In the genomic region with DNA sequence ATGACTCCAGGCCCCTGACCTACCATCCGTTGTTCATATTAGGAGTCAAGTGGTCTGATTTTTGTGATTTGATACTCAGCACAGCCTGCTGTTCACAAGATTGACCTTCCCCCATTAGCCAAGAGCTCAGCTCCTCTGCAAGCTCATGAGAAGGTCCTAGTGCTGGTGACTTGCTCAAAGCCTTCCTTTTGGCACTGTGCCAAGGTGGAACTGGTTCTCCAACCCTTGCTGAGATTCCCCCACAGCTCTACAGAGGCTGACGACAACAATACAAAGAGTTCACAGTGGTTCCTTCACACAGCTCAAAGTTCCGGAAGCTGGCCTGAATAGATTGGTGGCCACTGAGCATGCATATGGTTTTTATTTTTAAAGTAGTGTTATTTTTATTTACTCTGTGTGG, we compare ENCODE assay signal across 9 mouse cellular contexts. TPM values are rescaled to one million over a fixed set of nuclear protein-coding genes. Genes with fewer than 3 reads are reported as not detected.
DNase-seq lines count a peak whose midpoint lies in the region; ATAC-seq and TF ChIP-seq lines count a peak whose summit lies in the region.
"Had no signal": no experiment of that assay in that cellular context is flagged by ENCODE, and none has a peak within 500 bp of the region (broad histone marks: within the 10 kb centered on the region; RNA-seq: fewer than 3 reads in every experiment).

No protein-coding gene starts in this region.

- H3K27ac ChIP-seq in left cerebral cortex, adult 2 months: no peak overlapping the region
- H3K27ac ChIP-seq in stomach, embryonic 15.5 days: peak overlapping the region; percentile 89

- H3K36me3 ChIP-seq in stomach, embryonic 15.5 days: no peaks in the 10 kb centered on the region

- WGBS in stomach, embryonic 15.5 days: 52% methylated on average over 3 of the region's 3 CpGs

- DNase-seq in cerebellum, postnatal 10 days: peak; percentile 41 to 49
- no peak for DNase-seq in cerebellum, adult 9-11 months
- peak; percentile 21 for DNase-seq in left cerebral cortex, postnatal 4 days
- DNase-seq in left cerebral cortex, adult 2 months (ENCODE audit: extremely low spot score in 1 of 2, low spot score in 2 of 2): no peak
- peak; percentile 56 for DNase-seq in kidney, postnatal 14 days
- no peak for DNase-seq in thymus, postnatal 36 days
- no peak for DNase-seq in cerebellum, adult 11 months

- H3K9ac ChIP-seq in stomach, embryonic 15.5 days: no peak overlapping the region

- ATAC-seq in stomach, embryonic 15.5 days (ENCODE audit: insufficient read depth, low FRiP score, low read depth): peak; percentile 79

- H3K4me2 ChIP-seq in stomach, embryonic 15.5 days: peak overlapping the region; percentile 16

- no peaks in the 10 kb centered on the region for H3K27me3 ChIP-seq in stomach, embryonic 15.5 days (replicated peaks)

- intact Hi-C loops in left cerebral cortex, postnatal 4 days (cut with DNase I): no loop called here
- intact Hi-C loops in left cerebral cortex, adult 2 months (cut with DNase I): no loop called here

- no peak for TF ChIP-seq CTCF in left cerebral cortex, adult 2 months (IDR thresholded peaks at IDR 0.05)

- H3K4me1 ChIP-seq in stomach, embryonic 15.5 days: peaks cover 2% of the 10 kb centered on the region; the same call in 1 of the 2 replicates

- H3K9me3 ChIP-seq in stomach, embryonic 15.5 days: no peaks in the 10 kb centered on the region

- H3K4me3 ChIP-seq in left cerebral cortex, adult 2 months: no peak overlapping the region
- H3K4me3 ChIP-seq in stomach, embryonic 15.5 days (replicated peaks): no peak overlapping the region

RNA-seq across cellular contexts. Expression of gene Srsf5, which starts 21.1 kb away (rescaled TPM):
- 100 to 1,000 TPM; 307 to 334 TPM for total RNA-seq in left cerebral cortex, postnatal 4 days (2021)
- 100 to 1,000 TPM; 355 to 360 TPM for total RNA-seq in left cerebral cortex, adult 2 months (2021)
- 586 and 630 TPM in 2 replicates for polyA plus RNA-seq in stomach, embryonic 15.5 days (2015; fragmentation: Nextera tagmentation; extraction: Ambion mirVana)

RNA-seq across cellular contexts. Expression of gene Slc10a1, which starts 44.3 kb away (rescaled TPM):
- not detected for total RNA-seq in left cerebral cortex, postnatal 4 days (2021)
- total RNA-seq in left cerebral cortex, adult 2 months (2021): not detected
- polyA plus RNA-seq in stomach, embryonic 15.5 days (2015; fragmentation: Nextera tagmentation; extraction: Ambion mirVana): 0.83 and 1.3 TPM in 2 replicates
- total RNA-seq: hematopoietic stem cell, adult 5-6 weeks had no signal

Comparison
In these comparisons a context has a peak if more than half of its experiments do, and no peak if none do; other contexts are left out.
1. DNase-seq: peak in cerebellum, postnatal 10 days (2 of 2), left cerebral cortex, postnatal 4 days (single experiment) and kidney, postnatal 14 days (single experiment); none in cerebellum, adult 9-11 months (single experiment), left cerebral cortex, adult 2 months (0 of 2), thymus, postnatal 36 days (0 of 2) and cerebellum, adult 11 months (single experiment).